Mouse (Mus musculus): Measurements from ENCODE around the gene Bean1.
"Not testable (repeated sequence)": the region's sequence is repeated elsewhere in the genome, so short reads cannot be mapped to it uniquely, and the experiment has no call there.

Bean1 gene

DNA sequence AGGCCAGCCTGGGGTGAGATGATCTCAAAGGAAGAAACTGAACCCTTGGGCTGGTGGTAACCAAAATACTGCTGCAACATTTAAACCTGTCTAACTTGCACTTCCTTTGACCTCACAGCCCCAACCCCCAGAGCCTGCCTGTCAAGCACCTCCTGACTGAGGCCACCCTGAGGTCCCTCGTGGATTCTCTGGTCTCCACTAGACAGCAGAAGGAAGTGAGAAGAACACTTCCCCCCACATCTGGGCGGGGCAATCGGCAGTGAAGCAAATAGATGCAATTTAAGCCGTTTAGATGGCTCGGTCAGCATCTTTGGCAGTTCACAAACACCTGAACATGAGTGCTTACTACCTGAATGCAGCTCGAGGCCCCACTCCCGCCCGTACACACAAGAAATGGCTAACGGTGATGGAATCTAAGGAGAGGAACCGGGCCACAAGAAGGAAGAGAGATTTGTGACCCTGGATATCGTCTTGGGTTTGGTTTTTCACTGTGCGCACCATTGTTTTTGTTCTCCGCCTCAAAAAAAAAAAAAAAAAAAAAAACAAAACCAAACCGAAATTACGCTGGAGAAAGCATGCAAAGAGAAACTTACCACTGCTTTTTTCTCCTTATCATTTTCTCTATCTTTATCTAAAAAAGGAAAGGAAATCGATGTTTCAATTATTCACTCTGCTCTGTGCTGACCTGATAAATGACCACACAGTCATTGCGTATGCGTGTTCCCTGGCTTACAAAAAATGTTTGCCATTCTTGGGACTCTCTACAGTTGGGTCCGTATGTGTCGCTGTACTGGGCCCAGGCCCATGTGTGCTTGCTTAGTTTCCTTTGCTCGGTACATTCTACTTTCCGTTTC lies 77.0 kb downstream of the Bean1 start:
- DNase-seq = peak; percentile 51 to 57

DNA sequence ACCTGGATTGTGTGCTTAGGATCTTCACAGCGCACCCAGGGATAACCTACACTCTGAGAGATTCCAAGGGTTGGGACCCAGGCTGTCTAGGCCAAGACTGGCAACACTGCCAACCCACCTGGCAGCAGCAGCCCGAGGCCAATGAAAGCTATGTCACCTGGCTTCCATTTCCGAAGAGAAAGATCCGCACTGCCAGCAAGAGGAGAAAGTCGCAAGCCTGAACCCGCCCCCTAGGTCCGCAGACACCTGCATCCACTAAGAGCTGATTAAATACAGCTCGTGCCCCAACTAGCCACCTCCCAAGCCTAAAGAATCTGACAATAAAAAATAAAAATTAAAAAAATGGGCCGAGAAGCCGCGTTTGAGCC lies 77.7 kb downstream of the Bean1 start:
- DNase-seq = peak; percentile 9 to 43

DNA sequence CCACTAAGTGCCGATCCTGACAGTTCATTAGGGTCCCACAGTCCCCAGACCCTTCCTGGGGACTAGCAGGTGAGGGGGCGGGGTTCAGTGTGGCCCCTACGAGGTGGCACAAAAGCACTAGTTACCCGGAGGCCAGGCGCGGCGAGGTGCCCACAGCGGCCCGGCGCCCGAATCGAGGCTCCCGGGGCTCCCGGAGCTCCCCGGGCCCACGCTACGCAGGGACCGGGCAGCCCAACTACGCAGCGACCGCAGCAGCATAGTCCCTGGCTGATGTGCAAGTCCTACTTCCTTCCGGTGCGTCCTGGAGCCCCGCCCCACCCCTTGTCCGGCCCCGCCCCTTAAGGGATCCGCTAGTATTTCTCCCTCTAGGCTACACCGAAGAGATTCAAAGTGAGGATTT lies 78.0 kb downstream of the Bean1 start, which contains the start of gene Tk2:
Tk2 (minus strand) TSS at position 283 of the 400 bp plus-strand sequence.
- peak; percentile 81 to 90 for DNase-seq

DNA sequence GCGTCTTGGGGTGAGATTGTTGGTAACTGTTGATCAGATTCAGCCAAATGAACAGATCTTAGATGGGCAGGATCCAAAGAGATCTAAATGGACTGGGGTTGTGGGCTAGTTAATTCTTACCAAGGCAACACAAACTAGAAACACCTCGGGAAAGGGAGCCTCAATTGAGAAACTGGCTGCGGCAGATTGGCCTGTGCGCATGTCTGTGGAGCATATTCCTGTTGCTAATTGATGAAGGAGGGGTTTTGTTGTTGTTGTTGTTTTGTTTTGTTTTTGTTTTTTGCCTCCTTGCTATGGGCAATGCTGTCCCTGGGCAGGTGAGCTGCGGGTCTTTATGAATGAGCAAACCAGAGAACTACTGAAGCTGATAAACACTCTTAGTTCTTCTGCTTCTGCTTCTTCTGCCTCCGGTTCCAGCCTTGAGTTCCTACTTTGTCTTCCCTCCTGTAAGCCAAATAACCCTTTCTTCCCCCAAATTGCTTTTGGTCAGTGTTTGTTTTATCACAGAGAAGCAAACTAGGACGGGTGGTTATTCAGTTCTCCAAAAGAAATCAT lies 79.3 kb downstream of the Bean1 start:
- no peak for DNase-seq

DNA sequence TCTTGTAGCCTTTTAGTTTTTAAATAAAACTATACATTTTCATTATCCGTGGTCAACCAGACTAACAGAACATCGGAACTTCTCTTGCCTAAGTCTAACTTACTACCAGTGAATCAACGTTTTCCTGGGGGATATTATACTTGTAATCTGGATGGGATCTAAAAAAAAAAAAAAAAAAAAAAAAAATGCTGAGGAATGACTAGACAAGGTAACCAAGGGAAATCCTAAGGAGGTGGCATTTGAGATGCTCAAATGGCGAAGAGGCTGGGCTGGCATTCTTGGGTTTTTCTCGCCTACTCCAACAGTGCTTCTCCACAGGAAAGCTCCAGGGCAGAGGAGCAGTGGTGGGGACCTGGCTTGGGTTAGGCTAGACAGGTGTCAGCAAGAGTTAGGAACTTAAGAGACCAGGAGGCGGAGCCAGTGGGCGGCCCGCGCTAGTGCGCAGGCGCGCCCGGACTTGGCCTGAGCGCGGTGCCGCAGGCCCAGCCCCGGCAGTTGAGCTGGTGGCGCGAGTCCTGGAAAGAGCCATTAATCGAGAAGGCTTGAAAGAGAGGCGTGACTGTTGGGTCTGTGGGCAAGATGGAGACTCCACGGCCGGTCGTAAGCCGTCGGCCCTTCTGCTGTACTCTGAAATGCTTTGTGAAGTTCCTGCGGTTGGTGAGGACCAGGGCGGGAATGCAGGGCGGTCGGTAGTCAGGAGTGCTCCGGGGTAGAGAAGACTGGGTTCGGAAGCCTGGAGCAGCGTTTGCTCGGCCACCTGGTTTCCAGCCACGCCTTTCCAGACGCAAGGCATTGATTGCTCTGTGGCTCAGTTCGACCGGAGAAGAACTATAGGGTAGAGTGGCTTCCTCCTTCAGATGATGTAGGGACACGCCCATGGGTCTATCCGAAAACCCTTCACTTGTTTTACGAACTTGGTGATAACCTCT lies 80.5 kb downstream of the Bean1 start, which contains the start of gene Cklf:
Cklf (plus strand) TSS at position 423 of the 929 bp plus-strand sequence.
- peak; percentile 92 to 95 for DNase-seq

GRCm38 (mm10) chr8:104251461-104251860 lies 81.2 kb downstream of the Bean1 start:
- peak; percentile 32 to 59 for DNase-seq

GRCm38 (mm10) chr8:104253016-104253415 lies 82.8 kb downstream of the Bean1 start:
- peak in 1 of 2 experiments; percentile 47 for DNase-seq

GRCm38 (mm10) chr8:104261802-104262201 lies 91.6 kb downstream of the Bean1 start:
- not testable (repeated sequence) for DNase-seq

DNA sequence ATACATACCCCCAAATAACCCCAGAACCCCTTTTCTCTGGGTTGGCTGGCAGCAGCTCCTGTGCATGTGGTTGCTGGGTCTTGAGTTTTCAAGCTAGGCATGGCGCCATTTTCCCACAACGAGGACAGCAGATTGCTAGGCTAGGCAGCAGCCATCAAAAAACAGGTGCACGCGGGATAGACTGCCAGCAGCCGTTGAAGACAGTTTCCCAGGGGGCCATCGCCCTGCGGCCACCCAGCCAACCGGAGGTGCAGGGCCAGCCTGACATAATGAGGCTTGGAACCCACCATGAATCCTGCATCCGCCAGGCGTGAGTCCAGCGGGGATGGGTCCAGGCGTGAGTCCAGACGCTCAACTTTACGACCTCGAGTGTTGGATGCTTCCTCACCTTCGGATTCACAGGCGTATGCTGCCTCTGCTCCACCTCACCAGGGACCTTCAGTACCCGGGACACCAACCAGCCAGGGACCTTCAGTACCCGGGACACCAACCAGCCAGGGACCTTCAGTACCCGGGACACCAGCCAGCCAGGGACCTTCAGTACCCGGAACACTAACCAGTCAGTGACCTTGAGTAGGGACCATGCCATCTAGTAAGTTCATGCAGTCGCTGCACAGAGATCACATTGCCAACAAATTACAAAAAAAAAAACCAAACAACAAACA lies 94.2 kb downstream of the Bean1 start:
- not testable (repeated sequence) for DNase-seq

DNA sequence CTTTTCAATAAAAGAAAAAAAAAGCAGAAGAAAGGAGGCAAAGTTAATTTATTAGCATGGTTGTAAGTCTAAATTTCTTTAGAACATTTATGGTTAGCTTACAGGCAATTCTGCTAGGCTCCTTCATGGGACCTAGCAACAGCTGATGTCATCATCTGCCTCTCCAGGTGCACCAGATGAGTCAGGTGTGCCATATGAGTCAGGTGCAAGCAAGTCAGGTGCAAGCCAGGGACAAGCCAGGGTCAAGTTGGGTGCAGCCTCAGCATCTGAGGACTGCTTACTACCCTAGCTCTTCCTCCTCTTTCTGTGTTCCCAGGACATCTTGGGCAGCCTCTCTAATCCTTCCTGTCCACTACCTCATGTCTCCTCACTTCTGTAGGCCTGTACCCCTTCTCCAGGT lies 98.1 kb downstream of the Bean1 start:
- DNase-seq = no peak
